Mouse (Mus musculus): ENCODE measurements around the gene Olfr196. TPM values are rescaled to one million over a fixed set of nuclear protein-coding genes. Genes with fewer than 3 reads are reported as not detected.
"Not testable (repeated sequence)": the region's sequence is repeated elsewhere in the genome, so short reads cannot be mapped to it uniquely, and the experiment has no call there.

Gene Olfr196
- not detected for total RNA-seq (2021)

DNA sequence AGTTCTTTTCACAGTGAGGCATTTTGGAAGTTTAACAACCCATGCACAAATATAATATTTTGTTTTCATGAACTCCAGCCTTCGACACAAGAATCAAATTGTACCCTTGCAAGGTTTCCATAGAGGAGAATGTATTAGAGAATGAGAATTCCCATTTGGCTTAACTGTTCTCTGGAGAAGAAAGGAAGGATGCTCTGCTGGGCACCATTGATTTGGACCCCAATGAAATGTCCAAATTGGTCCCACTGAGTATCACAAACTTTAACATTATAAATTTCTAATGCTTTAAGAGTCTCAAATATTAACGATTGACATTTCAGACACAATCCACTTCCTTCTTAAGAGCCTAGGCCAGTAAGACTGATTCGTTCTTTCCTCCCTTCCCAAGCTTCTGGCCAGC, at the start of gene Olfr196:
Gene Olfr196 (minus strand): TSS at position 101 of the 400 bp plus-strand sequence.
- DNase-seq (ENCODE audit: low spot score in 2 of 2) = no peak
- intact Hi-C loops (cut with DNase I) = no loop called here

DNA sequence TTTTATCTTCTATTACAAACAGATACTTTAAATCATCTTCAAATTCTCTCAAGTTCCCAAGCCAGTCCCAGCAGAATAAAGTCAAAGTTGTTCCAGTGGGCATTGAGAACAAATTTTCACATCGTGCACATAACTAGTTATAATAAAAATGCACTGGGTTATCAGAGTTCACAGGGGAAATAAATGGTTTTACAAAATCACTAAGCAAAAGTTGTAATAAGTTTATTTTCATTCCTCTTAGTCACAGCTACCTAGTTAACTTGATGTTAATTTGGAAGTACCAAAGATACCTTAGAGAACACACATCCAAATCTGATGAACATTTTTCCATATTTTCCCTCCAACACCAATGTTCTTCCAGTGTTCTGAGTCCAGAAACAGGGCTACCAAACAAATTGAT, 49.4 kb upstream of the Olfr196 start, which contains the start of gene Olfr199:
Gene Olfr199 (minus strand): TSS at position 101 of the 400 bp plus-strand sequence.
- DNase-seq (ENCODE audit: low spot score in 2 of 2); intact Hi-C loops (cut with DNase I): not testable (repeated sequence)

DNA sequence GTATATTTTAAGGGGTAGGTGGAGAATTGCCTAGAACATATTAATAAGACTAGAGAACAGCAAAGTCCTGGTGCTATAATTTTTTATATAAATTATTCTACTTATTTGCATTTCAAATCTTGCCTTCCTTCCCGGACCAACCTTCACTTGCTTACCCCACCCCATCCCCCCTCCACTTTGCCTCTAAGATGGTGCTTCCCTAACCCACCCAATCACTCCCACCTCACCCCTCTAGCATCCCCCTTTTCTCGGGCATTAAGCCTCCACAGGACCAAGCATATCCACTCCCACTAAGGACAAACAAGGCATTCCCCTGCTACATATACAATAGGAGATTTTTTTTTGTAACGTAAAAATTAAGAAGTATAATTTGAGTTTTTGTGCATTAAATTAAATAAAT, 47.6 kb upstream of the Olfr196 start:
- intact Hi-C loops (cut with DNase I); DNase-seq (ENCODE audit: low spot score in 2 of 2): not testable (repeated sequence)

DNA sequence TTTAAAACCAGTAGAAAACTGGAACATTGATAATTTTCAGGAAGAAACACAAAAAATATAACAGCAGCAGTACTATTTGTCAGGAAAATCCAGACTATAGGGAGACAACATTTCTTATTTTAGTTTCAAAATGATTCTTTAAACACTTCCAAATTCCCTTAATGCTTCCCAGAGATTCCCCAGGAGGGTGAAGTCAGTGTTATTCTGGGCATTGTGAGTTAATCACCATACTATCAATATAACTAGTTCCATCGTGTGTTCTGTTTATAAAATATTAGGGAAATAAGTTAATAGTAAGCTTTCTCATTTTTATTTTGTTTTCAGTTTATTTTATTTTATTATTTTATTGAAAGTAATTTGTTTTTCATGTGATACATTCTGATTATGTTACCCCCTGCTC, 33.2 kb upstream of the Olfr196 start, which contains the start of gene Olfr198:
Gene Olfr198 (minus strand): TSS at position 101 of the 400 bp plus-strand sequence.
- DNase-seq (ENCODE audit: low spot score in 2 of 2); intact Hi-C loops (cut with DNase I): not testable (repeated sequence)

DNA sequence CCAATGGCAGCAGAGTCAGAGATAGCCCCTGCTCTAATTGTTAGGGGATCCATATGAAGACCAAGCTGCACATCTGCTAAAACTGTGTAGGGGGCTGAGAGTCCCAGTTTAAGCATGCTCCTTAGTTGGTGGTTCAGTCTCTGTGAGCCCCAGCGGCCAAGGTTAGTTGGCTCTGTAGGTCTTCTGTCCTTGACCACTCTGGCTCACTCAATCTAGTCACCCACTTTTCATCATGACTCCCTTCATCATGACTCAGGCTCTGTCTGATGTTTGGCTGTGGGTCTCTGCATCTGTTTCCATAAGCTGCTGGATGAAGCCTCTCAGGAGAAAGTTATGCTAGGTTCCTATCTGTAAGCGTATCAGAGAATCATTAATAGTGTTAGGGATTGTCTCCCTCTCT, 18.3 kb downstream of the Olfr196 start:
- intact Hi-C loops (cut with DNase I) = no loop called here
- no peak for DNase-seq (ENCODE audit: low spot score in 2 of 2)

DNA sequence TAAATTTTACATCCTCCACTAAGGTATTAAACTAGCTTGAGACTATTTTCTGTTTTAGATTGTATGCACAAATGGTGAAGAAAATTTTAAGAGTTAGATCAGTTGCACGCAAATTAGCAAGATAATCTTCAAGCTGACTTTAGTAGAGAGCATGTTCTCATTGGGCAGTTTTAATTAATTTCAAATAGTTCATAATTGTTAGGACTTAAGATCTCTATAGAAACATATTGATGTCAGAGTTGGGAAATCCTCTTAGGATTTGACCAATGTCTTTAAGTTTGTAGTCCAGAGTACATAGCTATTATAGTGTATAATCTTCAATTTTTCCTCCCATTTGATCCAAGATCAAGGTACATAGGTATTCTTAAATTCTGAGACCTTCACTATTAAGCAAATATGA, 23.5 kb downstream of the Olfr196 start, which contains the start of gene Olfr195:
Gene Olfr195 (plus strand): TSS at position 301 of the 400 bp plus-strand sequence.
- intact Hi-C loops (cut with DNase I) = no loop called here
- DNase-seq (ENCODE audit: low spot score in 2 of 2) = no peak

DNA sequence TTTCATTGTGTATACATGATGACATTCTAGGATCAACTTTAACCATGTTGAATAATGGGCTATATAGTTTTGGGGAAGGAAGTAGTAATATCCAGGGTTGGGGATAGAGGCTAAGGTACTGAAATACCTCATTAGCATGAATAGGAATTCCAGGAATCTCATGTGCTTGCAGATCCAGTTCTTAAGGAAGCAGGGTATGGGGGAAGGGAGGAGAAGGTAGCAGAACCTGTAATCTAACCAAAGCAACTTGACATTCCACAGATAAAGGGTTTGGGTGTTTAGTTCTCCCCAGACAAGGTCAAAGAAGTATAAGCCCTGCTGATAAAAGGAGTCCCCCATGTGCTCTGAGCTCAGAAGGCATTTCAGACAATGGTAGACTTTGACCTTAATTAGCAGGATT, 29.1 kb downstream of the Olfr196 start:
- intact Hi-C loops (cut with DNase I) = no loop called here
- no peak for DNase-seq (ENCODE audit: low spot score in 2 of 2)

DNA sequence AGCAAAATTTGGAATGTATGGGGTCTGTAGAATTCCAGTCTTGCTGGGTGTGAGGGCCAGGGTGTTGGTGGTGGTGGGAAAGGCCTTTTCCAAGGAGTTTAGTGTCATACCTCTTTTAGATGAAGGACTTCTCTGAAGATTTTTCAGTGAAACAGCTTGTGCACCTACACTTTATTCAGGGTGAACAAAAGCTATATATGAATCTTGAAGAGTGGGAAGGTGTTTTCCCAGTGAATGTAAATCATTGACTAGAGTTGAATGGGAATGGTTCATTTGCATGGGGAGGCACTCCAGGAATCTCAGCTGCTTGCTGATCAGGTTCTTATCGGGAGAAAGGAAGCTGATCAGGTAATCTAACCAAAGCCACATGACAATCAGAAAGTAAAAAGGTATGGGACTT, 39.5 kb downstream of the Olfr196 start:
- intact Hi-C loops (cut with DNase I) = no loop called here
- peak in 1 of 2 experiments; percentile 64 for DNase-seq (ENCODE audit: low spot score in 2 of 2)

DNA sequence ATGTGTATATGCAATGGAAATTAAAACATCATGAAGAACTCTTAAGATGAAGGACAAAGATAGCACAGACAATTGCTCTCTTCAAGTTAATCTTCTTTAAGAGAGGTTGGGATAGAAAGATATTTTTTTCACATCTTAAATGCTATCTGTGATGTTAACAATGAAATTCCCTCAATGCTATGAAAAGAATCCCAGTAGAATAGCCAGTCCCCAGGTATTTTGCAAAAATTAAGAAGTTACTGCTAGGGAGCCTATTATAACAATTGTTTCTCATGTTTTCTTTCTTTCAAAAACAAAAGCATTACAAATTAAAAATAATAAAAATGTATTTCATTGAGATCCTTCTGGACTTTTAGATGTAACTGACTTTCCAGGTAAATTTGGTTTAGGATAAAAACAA, 49.3 kb downstream of the Olfr196 start, which contains the start of gene Olfr194:
Gene Olfr194 (minus strand): TSS at position 101 of the 400 bp plus-strand sequence.
- no peak for DNase-seq (ENCODE audit: low spot score in 2 of 2)
- intact Hi-C loops (cut with DNase I) = no loop called here

Other genes with a start within 250 kb of the Olfr196 start
- not detected for gene Olfr181, start 241.7 kb downstream of the Olfr196 start, total RNA-seq (2021)
- not detected for gene Olfr180, start 241.1 kb downstream of the Olfr196 start, total RNA-seq (2021)
- gene Olfr183, start 175.1 kb downstream of the Olfr196 start, total RNA-seq (2021) = not detected
- not detected for gene Olfr186, start 140.2 kb downstream of the Olfr196 start, total RNA-seq (2021)
- gene Olfr187, start 130.7 kb downstream of the Olfr196 start, total RNA-seq (2021) = not detected
- gene Olfr190, start 92.4 kb downstream of the Olfr196 start, total RNA-seq (2021) = not detected
- gene Olfr191, start 80.6 kb downstream of the Olfr196 start, total RNA-seq (2021) = not detected
- not detected for gene Olfr193, start 58.6 kb downstream of the Olfr196 start, total RNA-seq (2021)
- not detected for gene Olfr194, start 49.4 kb downstream of the Olfr196 start, total RNA-seq (2021)
- not detected for gene Olfr195, start 23.4 kb downstream of the Olfr196 start, total RNA-seq (2021)
- gene Olfr198, start 33.1 kb upstream of the Olfr196 start, total RNA-seq (2021) = not detected
- gene Olfr199, start 49.3 kb upstream of the Olfr196 start, total RNA-seq (2021) = not detected
- not detected for gene Olfr201, start 102.2 kb upstream of the Olfr196 start, total RNA-seq (2021)
- gene Olfr202, start 116.3 kb upstream of the Olfr196 start, total RNA-seq (2021) = not detected
- gene Olfr203, start 128.4 kb upstream of the Olfr196 start, total RNA-seq (2021) = not detected
- gene Olfr204, start 147.8 kb upstream of the Olfr196 start, total RNA-seq (2021) = not detected
- not detected for gene Olfr205, start 160.7 kb upstream of the Olfr196 start, total RNA-seq (2021)
- gene Olfr206, start 178.8 kb upstream of the Olfr196 start, total RNA-seq (2021) = not detected
- gene Olfr209, start 193.5 kb upstream of the Olfr196 start, total RNA-seq (2021) = not detected
- under 1 TPM; 0.07 to 0.09 TPM for gene Gabrr3, start 236.9 kb upstream of the Olfr196 start, total RNA-seq (2021)